Mouse (Mus musculus): ENCODE results near the gene Tenm4.

Gene Tenm4

DNA sequence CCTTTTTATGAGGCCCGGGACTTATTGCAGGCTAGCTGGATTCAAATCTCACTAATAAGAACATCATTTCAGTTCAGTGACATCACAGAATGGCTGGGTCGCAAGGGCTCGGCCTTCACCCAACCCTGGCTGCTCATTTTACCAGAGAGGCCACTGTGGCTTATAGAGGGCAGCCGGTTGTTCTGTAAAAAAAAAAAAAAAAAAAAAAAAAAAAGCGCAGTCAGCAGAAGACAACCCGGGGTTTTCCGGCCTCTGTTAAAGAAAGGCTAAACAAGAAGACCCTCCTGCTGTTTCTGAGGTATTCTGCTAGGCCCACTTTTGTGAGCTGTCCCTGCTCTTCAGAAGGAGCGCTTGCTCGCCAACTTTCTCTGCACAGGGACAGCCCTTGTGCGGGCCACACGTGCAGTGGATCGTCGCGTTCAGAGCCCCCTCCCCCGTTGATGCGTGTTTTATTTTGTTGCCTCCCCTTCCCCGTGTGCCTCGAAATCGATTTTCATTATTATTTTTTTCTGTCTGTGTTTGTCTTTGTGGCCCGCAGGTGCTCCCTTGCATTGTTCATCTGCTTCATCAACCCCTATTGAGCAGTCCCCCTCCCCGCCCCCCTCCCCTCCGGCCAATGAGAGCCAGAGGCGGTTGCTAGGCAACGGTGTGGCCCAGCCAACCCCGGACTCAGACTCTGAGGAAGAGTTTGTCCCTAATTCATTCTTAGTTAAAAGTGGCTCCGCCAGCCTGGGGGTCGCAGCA, 472.6 kb downstream of the Tenm4 start:
- in situ Hi-C loops (cut with MboI, MseI), result no loop called here

DNA sequence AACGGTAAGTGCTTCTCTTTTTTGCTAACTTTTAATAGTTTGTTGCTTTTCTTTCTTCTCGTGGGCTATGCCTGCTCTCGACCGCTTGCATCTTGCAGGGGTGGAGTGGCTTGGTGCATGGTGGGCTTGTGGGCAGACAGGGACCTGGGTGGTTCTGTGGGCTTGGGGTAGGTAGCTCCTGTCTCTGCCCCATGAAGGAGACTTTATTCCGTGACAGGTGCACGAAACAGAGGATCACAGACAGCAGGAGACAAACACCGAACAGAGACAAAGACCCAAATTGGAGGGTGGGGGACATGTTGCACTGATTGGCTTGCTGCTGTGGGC, 473.1 kb downstream of the Tenm4 start:
- in situ Hi-C loops (cut with MboI, MseI), result no loop called here

DNA sequence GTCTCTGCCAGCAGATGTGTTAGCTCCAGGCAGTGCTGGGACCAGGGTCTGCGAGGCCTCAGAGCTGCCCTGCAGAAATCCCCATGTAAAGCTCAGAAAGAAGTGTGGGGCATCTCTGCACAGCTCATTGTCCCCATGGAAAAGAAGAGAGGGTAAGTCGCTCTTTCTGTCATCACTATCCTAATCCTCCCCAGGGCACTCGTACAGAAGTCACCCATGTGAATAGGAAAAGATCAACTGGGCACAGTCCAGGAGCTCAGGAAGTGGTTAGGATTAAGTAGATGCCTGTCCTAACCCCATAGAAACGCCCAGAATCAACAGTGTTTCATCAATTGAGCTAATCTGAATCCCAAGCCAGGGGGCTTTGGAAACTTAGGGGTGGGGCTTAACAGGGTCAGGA, 476.6 kb downstream of the Tenm4 start:
- in situ Hi-C loops (cut with MboI, MseI), result no loop called here

DNA sequence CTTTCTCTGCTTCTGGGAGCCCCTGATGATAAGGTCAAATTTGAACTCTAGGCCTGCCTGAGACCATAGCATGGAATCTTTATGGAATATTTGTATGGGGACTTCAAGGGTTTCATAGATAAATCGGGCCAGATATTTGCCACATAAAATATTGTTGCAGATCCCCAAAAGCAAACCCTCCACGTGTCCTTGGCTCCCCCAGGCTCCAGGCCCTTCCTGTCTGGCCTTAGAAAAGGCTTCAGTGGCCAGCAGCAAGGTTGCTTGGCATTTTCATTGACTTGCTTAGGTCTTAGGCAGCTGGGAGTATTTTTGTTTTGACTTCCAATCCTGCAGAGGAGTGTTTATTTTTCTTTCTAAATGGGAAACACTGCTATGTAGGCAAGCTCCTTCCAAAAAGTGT, 477.6 kb downstream of the Tenm4 start:
- in situ Hi-C loops (cut with MboI, MseI), result no loop called here

DNA sequence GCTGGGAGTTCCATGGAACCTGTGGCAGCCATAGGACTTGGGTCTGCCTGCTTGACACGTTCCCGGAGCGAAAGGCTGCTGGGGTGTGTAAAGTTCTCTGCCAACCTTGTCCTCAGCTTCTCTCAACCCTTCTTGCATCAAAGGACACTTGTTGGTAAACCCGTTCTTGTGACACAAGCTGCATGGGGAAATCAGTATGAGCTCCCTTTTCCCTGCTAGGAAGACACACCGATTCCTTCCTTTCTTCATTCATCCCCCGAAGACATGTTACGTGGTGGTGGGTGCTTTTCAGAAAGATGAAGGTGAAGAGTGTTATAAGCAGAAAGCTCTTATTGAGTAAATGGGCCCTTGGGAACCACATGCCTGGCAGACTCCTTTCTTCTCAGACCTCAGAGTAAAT, 478.1 kb downstream of the Tenm4 start:
- in situ Hi-C loops (cut with MboI, MseI), result no loop called here

DNA sequence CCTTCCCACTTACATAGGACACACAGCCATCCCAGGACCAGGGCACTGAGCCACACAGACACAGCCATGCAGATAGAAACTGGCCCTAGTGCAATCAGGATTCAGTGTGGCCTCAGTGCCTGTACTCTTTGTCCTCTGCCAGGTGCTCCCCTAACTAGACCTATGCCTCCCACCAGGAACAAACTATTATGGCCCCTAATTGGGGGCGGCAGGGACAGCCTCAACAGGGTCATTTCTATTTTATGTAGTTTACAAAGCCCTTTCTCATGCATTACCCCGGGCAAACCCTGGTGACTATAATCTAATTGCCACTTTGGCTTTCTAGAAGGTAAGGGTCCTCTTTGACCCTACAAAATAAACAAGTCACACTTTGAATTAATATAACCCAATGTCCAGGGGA, 479.4 kb downstream of the Tenm4 start:
- in situ Hi-C loops (cut with MboI, MseI), result no loop called here

DNA sequence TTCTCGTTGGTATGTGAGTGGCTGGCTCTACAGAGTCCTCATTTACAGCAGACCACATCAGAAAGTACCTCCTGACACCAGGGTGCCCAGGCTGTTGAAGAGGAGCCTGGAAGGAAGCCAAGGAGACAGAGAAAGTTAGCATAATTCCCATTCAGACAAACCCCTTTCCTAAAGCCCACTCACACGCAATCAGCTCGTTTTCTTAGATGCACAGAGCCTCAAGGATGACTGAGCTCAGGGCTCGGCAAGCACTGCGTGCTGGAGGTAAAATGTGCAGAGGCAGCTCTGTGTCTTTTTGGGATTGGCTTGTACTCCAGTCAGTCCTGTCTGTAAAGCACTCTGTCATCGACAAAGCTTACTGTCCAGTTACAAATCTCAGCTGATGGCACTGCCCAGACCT, 480.0 kb downstream of the Tenm4 start:
- in situ Hi-C loops (cut with MboI, MseI), result no loop called here

DNA sequence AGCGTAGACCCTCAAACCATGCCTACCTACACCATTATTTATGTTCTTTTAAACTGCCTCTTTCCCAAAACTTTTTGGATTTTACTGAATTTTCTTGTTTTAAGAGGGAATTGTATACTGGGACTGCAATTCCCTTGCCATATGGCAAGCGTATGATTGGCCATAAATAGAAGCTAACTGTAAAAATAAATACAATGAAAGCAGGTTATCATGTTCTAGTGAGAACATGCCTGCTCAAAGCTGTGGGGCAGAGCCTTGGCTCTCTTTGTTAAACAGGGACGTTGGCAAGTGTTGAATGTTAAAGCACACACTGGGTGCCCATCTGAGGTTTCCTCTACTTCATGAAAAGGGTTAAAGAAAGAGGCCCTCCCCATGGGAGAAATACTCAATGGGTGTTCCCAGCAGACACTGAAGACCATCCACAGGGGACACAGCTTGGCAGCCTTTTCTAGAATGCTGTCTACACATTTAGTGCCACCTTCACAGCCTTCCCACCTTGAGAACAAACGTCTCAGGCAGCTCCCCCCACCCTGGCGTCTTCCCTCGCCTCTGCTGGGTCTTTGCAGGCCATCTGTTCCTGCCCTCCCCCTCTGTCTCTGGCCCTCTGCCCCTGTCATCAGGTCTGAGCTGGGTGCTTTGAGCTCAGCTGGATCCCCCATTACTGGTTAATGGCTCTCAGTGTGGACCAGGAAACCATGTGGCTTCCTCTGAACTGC, 480.7 kb downstream of the Tenm4 start:
- in situ Hi-C loops (cut with MboI, MseI), result no loop called here

DNA sequence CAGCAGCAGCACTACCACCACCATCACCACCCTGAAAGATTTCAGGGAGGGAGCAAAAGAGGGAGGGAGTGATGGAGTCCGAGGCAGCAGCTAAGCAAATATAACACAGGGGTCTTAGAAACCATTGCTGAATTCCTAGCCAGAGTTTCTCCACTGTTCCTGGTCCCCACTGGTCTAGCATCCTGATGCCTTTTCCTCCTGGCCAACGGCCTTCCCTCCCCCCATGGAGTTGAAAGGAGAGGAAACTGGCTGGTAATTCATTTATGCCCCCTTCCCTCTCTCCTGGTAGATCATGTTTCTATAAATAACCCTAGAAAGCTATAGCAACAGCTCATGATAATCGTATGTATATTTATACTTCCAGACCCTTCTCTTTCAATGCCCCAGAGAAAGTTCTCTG, 481.8 kb downstream of the Tenm4 start:
- in situ Hi-C loops (cut with MboI, MseI), result no loop called here

DNA sequence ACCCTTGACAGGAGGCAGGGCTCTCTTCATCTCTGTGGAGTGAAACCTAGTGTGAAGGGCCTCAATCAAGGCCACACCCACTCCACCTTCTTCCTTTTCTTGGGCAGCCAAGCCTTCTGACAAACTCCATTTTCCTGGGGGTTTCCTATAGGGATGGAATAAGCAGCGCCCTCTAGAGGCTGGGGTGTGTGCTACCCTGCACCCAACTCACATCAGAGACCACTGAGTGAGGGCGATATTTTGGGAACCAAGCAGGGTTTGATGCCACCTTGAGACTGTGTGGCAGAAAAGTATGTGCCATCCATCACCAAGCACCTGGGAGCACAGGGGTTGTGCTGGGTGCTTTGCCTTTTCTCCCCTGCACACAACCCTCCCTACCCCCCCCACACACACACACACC, 483.2 kb downstream of the Tenm4 start:
- in situ Hi-C loops (cut with MboI, MseI), result no loop called here

DNA sequence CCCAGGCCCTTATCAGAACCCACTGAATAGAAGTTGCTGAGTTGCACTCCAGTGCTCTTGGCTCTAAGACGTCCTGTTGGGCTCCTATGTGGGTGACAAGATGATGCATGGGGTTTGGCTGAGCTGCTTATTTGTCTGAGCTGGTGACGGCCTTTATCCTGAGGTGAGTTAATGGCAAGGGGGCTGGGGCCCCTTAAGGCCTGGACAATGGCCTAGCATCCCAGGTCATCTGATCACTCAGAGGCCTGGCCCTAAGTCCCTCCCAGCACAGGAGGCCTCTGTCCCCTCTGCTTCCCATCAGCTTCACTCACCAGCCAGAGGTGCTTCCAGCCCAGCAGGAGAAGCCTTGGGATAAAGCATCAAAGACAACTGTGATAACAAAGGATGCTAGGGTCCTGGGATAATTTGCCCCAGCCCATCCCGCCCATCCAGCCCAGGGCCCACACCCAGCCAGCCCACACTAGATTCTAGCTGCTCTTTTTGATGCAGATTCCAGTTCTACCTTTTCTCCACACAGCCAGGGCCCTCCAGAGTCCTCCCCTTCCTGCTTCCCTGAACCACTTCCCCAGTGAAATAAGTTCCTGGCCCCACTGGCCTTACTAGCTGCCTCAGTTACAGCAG, 484.2 kb downstream of the Tenm4 start:
- in situ Hi-C loops (cut with MboI, MseI), result no loop called here

DNA sequence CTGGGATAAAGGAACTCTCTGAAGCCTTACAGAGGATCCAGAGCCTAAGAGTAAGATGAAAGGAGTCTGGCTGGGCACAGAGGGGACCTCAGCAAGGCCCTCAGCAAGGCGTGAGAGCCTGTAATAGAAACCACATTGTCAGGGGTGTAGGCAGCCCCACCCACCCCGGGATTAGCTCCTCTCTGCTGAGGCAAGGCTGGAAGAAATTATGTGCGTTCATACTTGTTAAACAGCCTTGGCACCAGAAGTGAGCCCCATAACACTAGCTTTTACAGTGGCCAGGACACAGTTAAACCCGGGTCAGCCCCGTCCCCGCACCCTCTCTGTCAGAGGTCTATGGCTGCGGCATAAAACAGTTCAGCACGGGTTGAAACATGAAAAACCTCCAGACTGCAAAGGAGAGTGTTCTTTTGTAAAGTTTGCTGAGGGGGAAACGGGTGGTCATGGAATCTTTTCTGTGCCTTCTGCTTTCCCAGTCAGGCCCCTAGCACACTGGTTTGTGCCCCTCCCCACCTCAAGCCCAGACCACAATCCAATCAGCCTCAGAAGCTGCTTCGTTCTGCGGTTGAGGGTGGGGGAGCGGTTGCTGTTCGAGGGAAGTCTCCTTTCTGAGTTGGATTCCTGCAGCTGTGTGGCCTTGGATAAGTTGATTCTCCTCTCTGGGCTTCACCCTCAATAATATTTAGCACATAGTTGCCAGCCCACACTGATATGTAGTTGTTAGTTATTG, 486.2 kb downstream of the Tenm4 start:
- in situ Hi-C loops (cut with MboI, MseI), result no loop called here

DNA sequence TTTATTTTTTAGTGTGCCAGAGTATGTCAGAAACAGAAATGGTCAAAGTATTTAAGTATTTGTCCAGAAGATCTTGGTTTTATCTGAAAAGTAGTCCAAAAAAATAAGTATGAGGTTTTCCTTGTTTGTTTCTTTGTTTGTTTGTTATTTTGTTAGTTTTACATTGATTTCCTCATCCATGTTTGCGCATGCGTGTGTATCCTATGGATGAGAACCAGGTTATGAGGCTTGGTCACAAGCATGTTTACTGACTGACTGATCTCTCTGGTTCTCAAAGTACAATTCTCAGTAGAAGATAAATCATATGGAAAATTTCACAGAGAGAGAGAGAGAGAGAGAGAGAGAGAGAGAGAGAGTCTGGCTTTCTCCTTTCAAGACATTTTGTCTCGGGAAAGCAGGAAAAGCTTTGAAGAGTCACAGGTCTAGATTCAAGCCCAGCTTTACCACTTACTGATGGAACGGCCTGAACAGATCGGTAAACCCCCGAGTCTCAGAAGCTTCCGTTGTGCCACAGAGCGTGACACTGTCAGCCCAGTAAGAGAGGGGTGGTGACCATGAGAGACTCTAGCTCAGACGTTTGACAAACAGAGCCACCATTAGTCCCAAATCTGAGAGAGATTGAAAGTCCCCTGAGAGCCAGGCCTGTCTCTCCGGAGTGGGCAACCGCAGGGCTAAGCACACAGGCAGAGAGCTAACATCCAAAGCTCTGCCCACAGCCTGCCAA, 487.0 kb downstream of the Tenm4 start:
- in situ Hi-C loops (cut with MboI, MseI), result no loop called here

DNA sequence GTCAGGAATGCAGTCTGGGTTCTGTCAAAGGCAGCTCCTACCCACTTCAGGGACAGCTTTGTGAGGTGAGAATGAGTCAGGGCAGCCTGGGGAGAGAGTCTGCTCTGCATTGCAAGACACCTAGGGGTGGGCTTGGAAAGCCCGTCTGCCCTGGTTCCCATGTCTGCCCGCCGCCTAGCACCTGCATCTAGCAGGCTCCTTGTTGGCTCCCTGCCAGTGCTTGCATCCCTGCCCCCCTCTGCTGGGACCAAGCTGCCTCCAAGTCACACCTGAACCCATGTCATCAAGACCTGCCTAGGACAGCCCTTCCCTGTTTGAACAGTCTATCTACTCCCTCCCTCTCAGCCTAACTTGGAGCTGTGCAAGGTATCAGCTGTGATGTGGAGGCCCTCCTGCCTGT, 489.9 kb downstream of the Tenm4 start:
- in situ Hi-C loops (cut with MboI, MseI), result no loop called here

DNA sequence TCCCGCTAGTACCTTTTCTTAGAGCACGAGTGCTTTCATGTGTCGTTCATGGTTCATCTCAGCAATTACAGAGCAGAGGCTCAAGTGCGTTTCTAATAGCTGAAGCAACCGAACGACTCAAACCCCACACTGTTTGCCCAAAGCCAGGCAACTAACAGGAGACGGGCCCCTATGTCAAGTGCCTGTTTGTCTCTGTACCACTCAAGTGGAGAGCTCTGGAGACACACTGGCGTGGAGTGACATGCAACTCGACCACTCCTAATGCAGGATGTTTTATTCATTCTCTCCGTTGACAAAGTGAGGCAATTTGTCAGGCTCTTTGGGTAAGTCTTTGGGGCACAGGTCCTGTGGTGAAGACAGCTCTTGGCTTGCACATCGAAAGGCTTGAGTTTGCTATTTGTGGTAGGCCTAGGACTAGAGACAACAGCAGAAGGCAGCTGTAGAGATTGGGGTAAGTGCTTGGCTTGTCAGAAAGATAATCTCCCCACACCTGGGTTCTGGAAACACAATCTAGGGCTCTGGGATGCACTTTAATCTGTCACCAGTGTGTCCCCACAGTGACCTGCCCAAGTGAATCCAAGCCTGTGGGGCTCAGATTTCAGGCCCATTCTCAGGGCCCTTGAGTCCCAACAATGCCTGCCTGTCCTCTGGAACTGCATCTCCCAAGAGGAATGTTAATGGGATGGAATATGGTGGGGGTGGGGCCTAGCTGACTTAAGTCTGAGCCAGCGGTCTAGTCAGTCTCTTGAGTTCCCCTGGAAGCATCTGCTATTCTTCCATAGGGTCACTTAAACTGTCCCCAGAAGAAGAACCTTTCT, 490.5 kb downstream of the Tenm4 start:
- in situ Hi-C loops (cut with MboI, MseI), result no loop called here

DNA sequence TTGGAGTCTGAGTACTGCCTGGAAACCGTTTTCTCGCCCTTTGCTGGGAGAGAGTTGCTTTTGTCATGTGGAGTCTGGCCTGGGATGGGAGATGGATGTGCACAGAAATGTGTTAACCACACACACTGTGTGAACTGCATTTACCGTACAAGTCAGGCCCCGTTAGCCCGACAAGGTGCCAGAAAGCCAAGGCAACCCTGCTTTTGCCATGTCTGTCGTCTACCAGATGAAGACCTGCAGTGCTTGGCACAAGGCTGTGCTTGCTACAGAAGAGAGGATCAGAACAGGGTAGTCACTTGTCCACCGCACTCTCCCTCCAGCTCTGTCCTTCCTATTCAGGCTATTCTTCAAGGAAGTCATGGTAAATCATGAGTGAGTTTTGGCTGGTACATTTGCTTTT, 492.3 kb downstream of the Tenm4 start:
- in situ Hi-C loops (cut with MboI, MseI), result no loop called here

DNA sequence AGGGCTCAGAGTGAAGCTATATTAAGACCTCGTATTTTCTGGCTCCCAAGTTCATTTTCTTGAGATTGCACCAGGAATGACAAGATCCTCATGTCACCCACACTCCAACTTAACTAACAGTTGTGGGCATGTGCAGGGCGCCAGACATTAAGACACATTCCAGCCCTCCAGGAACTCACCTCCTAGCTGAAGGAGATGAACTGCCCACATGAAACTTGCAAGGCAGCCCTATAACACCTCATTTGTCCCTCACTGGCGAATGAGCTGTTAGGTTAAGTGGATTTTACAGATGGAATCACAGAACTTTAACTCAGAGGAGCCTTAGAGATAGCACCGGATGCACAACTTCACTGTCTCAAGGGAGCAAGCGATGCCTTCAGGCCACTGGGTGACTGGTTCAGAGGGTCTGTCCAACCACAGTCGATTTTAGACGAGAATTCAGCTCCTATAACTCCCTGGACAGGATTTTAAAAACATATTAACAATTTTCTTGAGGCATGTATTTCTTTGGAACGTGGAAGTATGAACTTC, 495.4 kb downstream of the Tenm4 start:
- in situ Hi-C loops (cut with MboI, MseI), result no loop called here

DNA sequence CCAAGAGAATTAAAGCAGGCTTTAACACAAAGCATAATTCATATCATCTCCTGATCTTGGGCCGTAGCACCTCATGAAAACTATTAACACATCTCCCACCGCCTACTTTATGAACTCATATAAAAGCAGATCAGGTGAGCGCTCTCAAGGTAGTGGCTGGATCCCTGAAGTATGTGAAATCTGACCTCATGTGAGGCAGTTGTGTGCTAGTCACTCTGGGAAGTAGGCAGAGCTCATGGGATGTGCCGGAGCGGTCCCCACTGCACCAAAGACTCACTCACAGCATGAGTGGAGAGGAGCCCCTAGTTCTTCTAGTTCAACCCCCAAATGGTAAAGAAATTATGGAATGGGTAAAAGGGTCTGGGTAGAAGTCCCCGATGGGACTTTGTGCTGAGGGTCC, 496.6 kb downstream of the Tenm4 start:
- in situ Hi-C loops (cut with MboI, MseI), result no loop called here

DNA sequence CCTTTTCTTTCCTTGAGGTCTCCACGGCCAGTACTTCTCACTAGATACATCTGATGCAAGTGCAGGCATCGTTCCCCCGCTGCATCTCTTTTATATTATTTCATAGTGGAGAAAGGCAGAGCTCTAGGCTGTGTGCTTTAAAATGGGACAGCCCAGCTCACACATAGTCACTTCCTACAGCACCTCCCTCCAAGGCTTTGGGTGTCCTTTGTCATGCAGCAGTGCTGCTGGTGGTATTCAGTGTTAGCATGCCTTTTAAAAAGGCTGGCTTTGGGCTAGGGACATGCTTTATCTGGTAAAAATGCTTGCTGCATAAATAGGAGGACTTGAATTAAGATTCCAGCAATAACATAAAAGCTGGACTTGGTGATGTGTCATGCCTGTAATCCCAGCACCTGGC, 499.0 kb downstream of the Tenm4 start:
- in situ Hi-C loops (cut with MboI, MseI), result no loop called here

DNA sequence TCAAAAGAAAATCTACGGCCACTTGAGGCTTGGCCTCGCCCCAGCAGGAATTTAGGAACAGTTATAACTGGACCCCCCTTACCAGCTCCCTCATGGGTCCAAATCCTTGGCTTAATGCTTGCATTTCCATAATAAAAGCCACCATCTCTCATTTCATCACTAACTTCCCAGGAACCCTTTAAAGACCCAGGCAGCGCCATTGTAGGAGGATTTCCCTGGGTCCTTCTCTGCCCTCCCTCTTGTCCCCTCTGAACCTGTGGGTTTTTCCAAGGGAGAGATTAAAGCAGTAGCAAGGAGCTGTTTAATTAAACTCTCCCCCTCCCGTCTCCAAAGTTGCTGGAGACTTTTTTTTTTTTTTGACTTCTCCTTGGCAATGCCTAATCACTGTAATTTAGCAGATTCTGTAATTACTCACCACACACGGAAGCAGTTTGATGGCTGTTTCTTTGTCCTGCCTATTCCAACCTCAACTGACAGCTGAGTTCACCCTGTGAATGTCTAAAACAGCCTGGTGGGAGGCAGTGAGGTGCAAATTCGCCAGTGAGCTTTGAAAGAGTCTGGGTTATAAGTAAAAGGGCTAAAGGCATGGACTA, 501.4 kb downstream of the Tenm4 start:
- in situ Hi-C loops (cut with MboI, MseI), result no loop called here

Data from T-helper 2 cell (primary cell).